Mouse (Mus musculus) spleen, adult 18-20 months (tissue): ENCODE measurements at regions not wholly inside any gene's neighbourhood (a gene's known extent, or its start where the extent isn't known, plus 50 kb on each side); places are given as distances from the start of the nearest gene placed in this dataset.

Experiments
- DNase-seq, 2 experiments: peaks; one replicate each; pipeline ENCODE4 v3.0.0; 2022; ENCODE audit warnings: mixed read lengths in 2 of 2

- peak; percentile 10 to 60 for DNase-seq
Measured at GRCm38 (mm10) chr4:124228537-124228936, 310.7 kb upstream of the 4930535I16Rik start.

DNA sequence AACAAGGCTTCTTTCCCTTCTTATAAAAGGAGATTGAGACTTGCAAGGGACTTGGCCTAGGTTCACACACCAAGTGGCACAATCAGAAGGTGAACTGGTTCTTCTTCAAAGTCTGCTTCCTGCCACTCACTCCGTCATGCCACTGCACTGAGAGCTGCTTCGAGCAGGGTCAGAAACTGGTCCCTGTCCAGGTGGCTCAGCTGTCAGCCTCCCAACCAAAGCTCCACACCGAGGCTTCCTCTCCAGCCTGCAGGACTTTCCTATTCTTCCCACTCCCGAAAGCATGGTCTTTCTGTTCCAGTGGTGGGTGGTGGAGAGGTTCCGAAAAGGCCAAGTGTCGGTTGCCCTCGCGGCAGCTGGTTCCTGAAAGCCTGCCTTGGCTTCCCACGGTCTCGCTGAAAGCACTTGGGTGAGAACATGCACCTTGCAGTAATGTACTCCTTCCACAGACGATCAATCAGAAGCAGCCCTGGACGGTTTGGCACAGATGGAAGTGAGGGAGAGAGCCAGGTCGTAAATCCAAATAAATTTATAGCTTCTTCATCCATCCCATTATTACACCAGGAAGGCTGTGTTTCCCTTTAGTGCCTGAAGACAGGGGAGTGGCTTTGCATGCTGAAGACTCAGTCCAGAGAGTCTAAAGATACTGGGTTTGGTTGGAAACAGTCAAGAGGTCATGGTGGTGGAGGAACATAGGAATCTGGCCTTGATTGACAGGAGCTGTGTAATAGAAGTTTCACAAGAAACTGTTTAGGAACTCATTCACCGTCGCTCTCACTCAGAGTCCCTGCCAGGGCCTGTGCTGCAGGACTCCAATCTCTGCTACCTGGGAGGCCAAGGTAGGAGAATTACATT lies 306.1 kb upstream of the 4930535I16Rik start:
- no peak for DNase-seq

GRCm38 (mm10) chr4:124221736-124222135 lies 303.9 kb upstream of the 4930535I16Rik start:
- no peak for DNase-seq

DNA sequence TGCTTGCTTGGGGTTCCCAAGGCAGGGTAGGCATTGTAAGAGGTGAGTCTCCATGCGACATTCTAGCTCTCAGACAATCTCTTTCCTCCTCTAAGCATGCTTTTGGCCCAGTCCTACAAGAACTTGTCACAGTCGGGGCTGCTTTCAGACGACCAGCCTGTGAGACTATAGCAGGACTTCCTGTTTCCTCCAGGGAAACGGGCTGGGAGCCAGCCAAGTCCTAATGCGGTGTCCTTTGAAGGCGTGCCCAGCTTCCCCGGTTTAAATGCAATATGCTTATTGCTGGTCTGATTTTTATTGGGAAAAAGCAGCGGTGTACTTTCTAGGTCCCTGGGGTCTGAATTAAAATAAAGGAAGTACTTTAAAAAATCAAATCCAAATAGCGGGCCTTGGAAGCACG lies 299.4 kb upstream of the 4930535I16Rik start:
- peak in 1 of 2 experiments; percentile 6 for DNase-seq

DNA sequence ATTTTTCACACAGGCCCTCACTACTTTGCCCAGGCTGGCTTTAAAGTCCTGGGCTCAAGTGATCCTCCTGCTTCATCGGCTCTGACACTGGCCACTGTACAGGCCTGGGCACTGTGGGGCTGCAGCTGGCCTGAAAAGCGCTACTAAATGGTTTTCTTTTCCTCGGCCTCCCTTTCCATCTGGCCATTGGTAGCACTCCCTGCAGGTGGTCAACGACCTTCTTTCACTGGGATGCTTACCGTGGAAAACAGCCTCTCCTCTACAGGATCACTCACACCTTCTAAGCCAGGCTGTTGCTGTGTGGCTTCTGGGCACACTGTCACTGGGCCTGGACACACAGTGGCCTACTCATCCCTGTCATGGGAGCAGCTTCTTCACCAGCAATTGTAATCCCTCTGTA lies 298.5 kb upstream of the 4930535I16Rik start:
- DNase-seq, result no peak

DNA sequence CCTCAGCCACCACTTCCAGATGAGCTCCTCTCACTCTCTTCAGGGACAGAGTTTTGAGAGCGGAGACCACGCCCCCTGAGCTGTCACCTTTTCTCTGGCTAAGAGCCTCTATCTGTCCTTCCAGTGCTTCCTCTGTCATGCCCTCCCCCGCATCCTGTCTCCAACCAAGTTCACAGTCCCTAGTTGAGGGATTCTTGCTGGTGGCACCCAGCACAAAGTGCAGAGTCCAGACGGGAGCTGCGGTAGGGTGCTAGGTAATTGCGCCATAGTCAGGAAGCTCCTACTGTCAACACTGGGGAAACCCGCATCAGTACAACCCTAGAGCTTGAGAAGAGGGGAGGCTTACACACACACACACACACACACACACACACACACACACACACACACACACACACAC lies 297.3 kb upstream of the 4930535I16Rik start:
- no peak for DNase-seq

DNA sequence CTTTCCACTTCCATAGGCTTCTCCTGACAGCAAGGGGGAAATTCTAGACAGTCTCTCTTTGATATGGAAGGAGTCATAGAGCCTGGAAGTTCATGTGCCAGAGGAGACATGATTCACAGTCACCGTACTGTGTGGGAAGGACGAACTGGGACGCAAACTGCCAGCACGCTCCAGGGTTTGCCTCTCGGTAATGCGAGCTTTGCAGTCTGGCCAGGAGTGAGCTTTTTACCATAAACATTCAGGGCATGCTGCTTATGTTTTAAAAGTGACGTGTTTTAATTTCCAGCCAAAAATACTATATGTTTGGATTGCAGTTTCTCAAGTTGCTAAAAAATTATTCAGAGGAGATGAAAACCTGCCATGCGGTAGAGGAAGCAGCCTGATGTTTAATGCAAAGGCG lies 292.3 kb upstream of the 4930535I16Rik start:
- no peak for DNase-seq

DNA sequence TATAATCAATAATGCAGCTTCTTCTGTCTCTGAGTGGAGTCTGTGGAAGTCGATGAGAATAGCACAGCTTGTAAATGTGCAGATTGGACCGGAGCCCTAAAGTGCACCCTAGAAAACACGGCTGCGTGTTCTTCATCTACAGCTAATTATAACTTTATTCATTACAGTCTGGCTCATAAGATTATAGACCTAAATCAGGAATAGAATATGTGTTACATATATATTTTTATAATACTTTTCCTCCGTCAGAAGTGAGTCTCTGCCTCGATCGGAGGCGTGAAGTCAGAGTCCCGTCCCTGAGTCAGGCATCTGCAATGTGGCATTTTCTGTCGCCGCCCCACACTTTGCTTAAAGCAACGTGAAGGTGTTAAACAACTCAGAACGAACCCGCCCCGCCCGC lies 288.7 kb upstream of the 4930535I16Rik start:
- DNase-seq, result no peak

DNA sequence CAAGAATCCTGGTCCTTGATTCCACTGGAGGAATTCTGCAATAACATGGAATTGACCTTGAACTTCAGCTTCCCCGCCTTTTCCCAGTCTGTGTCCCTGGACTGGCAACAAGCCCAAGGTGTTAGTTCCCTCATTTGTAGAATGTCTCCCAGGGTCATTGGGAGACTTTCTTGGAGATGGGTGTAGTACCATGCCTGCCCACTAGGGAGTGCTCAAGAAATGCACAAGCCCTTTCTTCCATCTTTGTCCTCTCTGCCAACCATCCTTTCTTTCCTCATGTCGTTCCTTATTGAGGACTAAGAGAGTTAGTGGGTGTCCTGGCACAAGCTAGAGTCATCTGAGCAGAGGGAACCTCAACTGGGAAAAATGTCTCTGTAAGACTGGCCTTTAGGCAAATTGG lies 285.9 kb upstream of the 4930535I16Rik start:
- DNase-seq, result peak in 1 of 2 experiments; percentile 4

- no peak for DNase-seq
Measured at GRCm38 (mm10) chr4:124199884-124200844, 282.3 kb upstream of the 4930535I16Rik start.

GRCm38 (mm10) chr4:124198832-124199231 lies 281.0 kb upstream of the 4930535I16Rik start:
- DNase-seq, result no peak

GRCm38 (mm10) chr4:124196711-124197110 lies 278.9 kb upstream of the 4930535I16Rik start:
- DNase-seq, result no peak

GRCm38 (mm10) chr4:124193059-124193721 lies 275.4 kb upstream of the 4930535I16Rik start:
- DNase-seq, result no peak

- DNase-seq, result no peak
Measured at GRCm38 (mm10) chr4:124190775-124191174, 273.0 kb upstream of the 4930535I16Rik start.

GRCm38 (mm10) chr4:124189993-124190385 lies 272.2 kb upstream of the 4930535I16Rik start:
- DNase-seq, result no peak

GRCm38 (mm10) chr4:124189352-124189992 lies 271.6 kb upstream of the 4930535I16Rik start:
- DNase-seq, result no peak

DNA sequence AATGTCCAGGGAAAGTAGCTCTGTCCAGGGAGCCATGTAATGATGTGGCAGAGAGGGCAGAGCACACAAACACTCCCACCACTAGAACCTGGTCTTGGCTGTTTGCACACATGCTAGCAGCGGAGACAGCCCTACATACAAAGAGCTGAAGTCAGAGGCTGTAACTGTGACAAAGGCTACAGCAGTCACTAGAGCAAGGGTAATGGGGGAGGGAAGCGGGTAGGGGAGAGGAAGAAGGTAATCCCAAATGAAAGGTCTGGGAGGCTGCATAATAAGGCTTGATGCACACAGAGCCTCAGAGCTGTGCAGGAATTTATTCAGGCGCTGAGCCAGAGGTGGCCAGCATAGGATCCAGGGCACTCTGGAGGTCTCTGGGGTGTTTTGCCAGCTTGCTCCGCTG lies 269.3 kb upstream of the 4930535I16Rik start:
- DNase-seq, result no peak

- DNase-seq, result no peak
Measured at GRCm38 (mm10) chr4:124181335-124181734, 263.5 kb upstream of the 4930535I16Rik start.

DNA sequence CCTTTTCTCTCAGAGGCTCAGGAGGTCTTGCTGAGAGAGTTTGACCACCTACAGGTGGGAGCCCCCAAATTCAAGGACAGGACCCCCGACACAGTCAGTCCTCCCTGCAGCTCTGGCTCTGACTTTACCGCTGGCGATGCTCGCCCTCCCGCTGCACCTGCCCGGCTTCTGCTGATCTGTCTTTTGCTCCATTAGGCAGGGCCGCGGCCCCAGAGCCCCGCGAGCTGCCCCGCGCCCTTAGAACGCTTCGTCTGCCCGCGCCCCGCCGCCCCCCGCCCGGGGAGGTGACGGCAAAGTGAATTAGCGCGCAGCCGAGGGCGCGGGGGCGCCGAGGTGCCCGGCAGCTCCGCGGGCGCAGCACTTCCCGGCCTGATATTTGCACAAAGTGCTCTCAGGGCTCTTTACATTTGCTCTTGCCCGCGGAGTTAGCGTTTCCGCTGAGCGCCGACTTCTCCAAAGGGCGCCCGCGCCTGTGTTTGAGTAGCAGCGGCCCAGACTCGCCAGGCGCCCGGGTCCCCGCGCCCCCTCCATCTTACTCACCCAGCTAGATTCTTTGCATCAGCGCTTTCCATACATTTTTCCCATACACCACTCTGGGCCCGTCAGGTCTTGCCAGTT lies 260.7 kb upstream of the 4930535I16Rik start:
- DNase-seq, result no peak

- DNase-seq, result no peak
Measured at GRCm38 (mm10) chr4:124175531-124175930, 257.7 kb upstream of the 4930535I16Rik start.

- DNase-seq, result no peak
Measured at GRCm38 (mm10) chr4:124154627-124155026, 236.8 kb upstream of the 4930535I16Rik start.
